Mouse (Mus musculus): ENCODE results near the gene Tekt2.

DNA sequence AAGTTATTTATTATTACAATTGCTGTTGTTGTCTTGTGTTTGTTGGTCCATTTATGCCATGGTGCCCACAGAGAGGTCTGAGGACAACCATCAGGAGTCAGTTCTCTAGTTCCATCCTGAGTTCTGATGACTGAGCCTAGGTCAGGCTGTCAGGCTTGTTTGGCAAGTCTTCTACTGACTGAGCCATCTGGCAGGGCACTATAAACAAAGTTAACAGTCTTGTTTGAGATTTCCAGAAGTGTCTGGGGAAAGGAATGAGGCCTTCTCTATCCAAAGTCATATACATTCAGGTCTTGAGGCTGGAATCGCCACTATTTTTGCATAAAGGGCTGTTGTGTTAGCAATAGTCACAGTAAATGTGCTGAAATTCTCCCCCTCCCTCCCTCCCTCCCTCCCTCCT lies 6.3 kb upstream of the Tekt2 start:
- TF ChIP-seq CTCF (IDR thresholded peaks at IDR 0.05; ENCODE audit: insufficient read depth, low read length), result no peak
- TF ChIP-seq POLR2A (IDR thresholded peaks at IDR 0.05; ENCODE audit: borderline replicate concordance, extremely low read depth, low read depth, low read length), result no peak
